Mouse (Mus musculus): ENCODE data around the gene Mlx.

Gene Mlx

DNA sequence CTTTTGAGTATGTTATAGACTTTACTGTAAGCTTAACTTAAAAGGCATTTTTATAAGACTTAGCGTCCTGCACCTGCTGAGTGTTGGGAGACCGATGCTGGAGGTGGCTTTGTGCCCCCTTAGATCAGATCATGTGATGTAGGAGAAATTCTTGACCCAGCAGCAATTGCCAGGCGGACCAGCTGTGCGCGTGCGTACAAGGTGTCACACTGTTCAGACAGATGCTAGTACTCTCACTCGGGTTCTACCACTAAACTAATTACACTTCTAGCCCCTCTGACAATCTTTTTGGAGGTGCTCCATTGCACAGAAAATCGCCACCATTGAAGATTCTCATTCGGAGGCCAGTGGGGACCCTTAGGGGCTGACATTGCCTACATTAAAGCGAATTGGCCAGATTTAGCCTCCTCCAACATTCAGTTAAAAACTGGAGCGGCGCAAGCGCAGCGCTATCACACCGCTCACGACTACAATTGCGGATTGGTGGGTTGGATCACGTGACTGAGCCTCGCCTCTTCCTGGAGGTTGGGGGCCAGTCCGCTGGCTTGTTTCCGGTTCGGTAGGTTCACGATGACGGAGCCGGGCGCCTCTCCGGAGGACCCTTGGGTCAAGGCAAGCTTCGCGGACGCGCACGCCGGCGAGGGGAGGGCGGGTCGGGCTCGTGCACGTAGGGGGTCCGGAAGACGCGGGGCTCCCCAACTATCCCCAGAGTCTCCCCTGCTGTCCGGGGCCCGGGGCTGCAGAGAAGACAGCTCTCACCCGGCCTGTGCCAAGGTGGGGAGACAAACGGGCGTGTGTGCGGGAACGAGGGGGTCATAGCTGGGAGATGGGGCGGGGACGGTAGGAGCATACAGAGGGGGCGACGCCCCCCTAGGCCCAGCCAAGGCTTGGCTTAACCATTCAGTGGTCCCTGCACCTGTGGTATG is at the start of gene Mlx:
Mlx (plus strand) TSS at position 522 of the 926 bp plus-strand sequence.
- peak; percentile 87 for DNase-seq

DNA sequence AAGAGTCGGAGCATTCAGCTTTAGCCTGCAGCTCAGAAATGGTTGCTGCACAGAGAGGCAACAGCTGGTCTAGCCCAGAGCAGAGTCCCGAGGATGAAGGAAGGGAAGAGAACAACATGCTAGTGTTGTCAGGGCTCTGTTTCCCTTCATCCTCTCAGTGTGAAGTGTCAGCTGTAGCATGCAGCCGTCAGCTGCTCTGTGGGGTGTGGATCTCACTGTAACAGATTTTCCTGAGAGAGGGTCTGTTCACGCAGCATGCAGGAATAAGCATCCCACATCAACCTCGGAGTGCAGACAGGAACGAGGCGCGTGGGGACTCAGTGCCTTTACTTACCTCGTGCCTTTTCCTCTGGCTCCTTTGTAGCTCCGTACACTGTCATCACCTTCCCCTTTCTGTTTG is 49.3 kb upstream of the Mlx start:
- DNase-seq, result no peak

DNA sequence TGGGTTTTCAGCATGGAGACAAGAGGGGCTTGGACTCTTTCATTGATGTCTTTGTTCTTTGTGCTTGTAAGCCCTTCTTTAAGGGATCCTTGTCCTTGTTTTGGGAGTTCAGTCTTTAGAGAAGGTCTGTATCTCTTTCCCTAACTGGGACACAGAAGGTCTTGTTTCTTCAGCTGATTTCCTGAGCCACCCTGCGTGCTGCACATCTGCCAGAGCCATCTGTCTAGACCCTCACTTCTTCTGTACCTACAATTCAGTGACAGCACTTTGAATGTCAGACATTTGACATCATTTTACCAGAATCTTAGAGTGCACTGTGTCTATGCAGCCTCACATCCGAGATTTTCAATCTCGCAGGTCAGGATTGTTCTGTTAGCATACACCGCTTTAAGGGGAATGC is 41.3 kb upstream of the Mlx start:
- no peak for DNase-seq

DNA sequence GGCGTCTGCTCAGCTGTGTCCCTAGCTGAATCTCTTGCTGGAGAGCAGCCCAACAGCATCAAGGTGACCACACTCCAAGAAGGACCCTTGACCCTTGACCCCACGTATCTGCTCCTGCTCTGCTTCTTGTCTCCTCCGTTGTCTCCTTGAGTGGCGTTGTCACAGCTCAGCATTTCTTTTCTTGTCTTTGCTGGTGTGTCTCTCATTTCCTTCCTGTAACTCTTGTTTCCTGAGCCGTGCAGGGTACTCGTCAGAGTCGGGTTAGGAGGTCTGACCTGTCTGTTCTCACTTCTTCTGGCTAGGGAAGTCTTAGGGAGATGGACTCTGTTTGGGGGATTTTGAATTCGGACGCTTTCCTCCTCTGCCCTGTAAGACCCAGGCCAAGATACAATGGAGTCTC is 40.6 kb upstream of the Mlx start:
- DNase-seq, result no peak

DNA sequence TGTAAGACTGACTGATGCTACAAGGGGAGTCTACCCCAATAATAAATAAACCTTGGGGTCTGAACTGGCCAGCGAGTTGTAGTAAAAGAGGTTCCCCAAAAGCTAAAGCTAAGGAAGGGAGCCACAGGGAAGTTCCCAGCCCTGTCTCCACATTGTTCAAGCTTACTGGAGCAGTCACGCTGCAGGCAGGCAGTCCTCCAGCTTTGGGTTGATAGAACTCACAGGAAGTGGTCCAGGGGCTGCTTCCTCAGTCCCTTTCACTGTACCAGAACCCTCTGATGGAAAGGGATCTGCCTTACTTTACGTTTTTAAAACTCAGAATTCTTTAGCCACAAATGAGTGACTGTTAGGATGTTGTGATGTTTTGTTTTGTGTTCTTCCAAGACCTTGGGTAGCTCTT is 39.6 kb upstream of the Mlx start:
- no peak for DNase-seq

DNA sequence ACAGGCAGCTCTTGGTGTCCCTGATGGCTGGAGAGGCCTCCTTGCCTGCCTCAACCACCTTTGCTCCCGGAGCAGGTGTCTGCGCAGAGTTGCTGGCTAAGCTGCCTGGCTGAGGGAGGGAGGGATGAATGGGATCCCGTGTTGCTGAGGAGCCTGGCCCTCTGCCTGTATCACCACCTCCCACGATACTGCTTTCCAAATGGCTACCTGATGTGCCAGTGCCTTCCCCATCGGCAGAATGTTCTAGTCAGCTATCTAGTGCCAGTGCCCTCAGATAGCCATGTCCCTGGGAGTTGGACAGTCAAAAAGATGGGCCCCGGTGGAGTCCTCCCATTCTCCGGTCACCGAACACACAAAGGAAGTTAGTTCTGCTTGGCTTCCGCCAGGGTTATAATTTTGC is 36.7 kb upstream of the Mlx start:
- peak; percentile 68 for DNase-seq

DNA sequence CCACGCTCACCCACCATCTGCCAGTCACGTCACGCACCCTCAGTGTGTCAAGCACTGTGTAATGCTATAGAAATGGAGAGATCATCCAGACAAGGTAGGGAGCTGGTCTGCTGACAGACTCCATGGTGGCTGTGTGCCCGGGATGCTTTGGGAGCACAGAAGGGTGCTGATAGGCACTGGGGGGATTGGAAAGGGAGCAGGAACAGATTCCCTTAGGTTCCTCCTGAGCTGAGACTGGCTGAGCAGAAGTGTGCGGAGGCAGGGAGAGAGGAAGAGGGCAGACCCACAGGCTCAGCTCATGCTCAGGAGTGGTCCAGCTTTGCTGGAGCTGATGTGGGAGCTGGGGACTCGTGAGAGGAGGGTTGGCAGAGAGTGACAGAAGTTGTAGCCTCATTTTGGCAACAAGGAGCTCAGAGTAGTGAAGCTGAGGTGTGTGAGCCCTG is 36.0 kb upstream of the Mlx start:
- no peak for DNase-seq

DNA sequence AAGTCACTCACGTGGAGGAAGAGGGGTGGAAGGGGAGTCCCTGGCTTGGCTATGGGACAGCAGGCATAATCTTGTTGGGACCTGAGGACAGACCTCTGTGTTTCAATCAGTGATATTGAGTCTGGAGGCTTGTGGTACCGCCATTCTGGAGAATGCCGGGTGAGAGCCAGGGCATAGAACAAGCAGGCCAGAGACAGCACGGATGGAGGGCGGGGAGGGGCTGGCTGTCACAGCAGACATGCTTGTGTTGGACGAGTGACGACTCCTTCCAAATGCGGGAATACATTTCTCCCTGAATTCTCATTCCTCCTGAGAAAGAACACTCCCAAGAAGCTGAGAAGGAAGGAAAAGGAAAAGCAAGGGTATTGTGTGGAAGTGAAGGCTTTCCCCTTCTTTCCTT is 35.5 kb upstream of the Mlx start:
- DNase-seq, result no peak

DNA sequence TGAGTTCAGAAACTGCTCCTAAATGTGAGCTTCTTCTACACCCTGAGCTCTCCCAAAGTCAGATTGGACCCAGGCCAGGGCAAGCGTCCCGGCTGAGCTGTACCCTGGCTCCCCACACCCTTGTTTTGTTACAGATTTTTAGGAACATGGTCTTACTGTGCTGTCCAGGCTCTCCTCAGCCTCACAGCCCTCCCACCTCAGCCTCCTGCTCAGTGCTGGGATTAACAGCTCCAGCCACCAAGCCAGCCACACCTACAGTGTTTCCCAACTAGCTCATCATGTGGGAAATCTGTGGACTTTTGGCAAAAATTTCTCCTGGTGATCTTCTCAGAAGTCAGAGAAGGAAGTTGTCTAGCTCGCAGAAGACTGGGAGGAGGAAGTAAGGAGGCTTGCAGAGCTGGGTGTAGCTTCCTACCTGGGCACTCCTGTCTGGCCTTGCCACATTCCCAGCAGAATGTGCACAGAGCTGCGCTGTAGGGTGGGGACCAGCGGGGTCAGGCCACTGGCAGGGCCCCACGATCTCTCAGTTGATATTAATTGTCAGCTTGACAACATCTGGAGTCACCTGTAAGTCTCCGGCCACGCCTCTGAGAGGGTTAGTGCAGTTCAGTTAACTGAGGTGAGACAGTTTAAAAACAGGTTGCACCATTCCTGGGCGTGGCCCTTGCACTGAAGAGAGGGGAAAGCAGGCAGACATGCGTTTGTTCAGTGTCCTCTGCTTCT is 34.2 kb upstream of the Mlx start:
- DNase-seq, result no peak

DNA sequence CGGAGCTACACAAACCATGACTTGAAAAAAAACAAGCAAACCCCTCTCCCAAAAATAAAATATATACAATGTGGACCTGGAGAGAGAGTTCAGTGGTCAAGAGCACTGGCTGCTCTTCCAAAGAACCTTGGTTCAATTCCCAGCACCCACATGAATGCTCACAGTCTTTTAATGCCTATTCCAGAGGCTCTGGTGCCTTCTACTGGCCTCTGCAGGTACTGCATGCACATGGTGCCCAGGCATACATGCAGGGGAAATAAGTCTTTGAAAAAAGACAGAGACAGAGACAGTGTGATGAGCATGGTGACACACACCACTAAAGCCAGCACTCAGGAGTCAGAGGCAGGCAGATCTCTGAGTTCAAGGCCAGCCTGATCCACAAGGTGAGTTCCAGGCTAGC is 33.1 kb upstream of the Mlx start:
- DNase-seq, result no peak

DNA sequence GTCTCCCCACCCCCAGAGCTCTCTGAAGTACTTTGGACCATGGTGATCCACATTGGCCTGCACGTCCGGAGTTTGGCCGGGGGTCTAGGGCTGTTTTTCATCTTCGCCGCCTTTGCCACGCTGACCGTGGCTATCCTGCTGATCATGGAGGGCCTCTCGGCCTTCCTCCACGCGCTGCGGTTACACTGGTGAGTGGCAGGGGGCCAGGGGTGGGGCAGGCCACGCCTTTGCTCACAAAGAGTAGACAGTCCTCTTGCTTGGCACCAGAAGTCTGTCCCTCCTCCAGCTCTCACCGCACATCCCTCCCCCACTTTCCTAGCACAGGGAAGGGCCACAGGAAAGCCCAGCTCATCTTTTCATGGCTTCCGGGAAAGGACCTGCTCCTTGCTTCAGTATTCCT is 31.7 kb upstream of the Mlx start:
- DNase-seq, result no peak

DNA sequence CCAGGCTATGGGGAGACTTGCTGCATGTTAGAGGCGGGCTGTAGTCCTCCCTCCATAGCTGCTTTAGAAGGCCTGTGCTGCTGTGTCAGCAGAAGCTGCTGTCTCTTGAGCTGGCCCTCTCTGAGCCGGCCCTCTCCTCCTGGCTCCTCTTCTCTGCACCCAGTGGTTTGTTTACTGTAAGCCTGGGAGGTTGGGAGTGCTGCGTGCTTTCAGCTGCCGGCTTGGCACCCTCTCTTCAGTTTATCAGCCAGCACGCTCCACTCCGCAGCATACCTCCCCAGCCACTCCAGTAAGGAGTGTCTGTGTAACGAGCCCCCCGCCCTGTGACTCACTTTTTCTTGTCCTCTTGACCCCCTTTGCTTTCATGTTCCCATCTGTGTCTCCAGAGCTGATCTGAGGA is 30.2 kb upstream of the Mlx start:
- DNase-seq, result no peak

DNA sequence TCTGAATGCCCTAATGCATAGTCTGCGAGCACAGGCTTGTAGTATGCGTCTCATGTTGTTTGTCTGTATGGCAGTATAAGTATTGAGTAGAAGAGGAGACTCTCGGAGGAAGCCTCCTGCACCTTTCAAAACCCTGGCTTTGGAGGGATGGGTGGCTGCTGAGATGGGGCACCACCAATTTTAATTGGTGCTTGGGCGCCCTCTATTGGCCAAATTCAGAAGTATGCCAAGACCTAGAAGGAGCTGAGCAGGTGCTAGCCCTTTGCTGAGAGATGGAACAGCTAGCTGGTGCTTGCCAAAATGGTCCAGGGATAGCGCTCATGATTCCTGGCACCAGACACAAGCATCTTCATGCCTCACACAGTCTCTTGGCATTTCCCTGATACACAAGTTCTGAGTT is 29.2 kb upstream of the Mlx start:
- DNase-seq, result peak; percentile 87

DNA sequence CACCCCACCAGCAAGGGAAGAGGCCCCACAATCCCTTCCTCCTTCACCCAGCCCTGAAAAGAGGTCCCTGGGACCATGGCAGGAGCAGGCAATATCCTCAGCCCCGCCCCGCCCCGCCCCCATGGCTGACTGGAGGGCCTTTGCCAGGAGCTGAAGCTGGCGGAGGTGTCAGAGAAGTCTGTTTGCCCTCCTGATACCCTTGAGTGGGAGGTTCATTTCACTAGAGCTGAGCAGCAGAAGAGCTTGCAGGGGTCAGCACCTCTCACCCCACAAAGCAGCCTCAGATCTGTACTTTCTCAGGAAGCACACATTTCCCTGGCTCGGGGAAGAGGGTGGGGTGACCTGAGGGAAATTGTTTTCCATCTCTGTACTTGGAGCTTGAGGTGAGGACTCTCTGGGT is 28.4 kb upstream of the Mlx start:
- DNase-seq, result no peak

DNA sequence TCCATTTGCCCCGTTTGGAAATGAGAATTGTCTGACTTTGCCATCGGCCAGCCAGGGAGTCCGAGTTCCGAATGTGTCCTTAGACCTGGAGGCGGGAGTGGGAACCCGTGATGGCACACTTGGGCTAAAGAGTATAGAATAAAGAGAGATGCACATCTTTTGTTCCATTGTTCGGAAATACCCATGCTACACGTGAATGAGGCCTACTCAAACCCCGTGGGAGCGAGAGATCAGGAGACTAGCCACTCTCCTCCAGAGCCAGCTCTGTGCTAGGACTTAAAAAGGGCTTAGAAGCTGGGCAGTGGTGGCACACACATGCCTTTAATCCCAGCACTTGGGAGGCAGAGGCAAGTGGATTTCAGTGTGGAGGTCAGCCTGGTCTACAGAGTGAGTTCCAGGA is 27.6 kb upstream of the Mlx start:
- DNase-seq, result no peak

DNA sequence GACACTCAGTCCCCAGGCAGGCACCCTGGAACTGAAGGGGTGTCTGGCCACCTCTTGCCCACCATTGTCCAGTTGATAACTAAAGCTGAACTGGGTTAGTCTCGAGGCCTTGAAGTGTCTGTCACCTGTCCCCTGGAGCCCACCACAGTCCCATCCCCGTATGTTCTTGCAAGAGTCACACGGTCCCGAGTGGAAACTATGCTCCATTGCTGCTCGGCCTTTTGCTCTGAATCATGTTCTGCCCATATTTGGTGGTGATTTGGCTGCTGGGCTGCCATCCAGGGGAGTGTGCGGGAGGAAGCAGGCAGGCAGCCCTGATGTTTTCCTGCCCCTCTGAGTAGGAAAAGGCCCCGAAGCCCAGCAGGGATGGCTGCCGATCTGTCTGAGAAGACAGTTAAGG is 27.0 kb upstream of the Mlx start:
- DNase-seq, result peak; percentile 40

DNA sequence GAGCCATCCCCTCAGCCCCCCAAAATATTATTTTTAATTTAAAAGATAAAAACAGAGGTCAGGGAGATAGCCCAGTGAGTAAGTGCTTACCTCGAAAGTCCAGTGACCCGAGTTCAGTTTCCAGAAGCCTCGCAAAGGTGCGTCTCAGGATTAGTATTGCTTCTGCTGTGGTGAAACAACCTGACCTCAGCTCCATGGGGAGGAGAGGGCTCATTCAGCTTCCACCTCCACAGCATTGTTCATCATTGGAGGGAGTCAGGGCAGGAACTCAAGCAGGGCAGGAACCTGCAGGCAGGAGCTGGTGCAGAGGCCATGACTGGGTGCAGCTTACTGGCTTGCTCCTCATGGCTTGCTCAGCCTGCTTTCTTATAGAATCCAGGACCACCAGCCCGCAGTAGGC is 26.0 kb upstream of the Mlx start:
- DNase-seq, result no peak

DNA sequence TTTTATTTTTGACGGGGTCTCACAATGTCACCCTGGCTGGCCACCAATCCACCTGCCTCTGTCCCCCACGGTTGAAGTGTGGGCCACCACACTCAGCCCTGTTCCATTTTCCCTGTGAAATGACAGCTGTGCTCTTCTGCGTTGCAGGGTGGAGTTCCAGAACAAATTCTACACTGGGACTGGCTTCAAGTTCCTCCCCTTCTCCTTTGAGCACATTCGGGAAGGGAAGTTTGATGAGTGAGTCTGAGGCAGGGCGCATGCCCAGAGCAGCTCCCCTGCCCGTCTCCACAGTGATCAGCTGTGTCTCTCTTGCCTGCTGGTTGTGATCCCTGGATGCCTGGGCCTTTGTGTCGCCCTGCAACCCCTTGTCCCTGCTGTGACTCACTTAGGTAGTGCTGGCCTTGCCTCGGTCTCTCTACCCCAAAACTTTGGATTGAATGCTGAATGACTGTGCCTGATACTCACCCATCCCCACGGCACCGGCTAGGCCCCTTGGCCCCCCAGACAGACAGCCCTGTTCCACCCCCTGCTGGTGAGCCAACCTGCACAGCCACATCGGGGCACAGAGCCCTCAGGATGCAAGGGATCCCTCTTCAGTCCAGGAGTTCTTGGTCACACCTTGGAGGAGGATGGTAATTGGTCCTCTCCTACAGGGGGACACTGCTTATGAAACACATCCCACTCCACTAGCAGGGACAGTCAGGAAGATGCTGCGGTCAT is 24.8 kb upstream of the Mlx start:
- DNase-seq, result no peak

DNA sequence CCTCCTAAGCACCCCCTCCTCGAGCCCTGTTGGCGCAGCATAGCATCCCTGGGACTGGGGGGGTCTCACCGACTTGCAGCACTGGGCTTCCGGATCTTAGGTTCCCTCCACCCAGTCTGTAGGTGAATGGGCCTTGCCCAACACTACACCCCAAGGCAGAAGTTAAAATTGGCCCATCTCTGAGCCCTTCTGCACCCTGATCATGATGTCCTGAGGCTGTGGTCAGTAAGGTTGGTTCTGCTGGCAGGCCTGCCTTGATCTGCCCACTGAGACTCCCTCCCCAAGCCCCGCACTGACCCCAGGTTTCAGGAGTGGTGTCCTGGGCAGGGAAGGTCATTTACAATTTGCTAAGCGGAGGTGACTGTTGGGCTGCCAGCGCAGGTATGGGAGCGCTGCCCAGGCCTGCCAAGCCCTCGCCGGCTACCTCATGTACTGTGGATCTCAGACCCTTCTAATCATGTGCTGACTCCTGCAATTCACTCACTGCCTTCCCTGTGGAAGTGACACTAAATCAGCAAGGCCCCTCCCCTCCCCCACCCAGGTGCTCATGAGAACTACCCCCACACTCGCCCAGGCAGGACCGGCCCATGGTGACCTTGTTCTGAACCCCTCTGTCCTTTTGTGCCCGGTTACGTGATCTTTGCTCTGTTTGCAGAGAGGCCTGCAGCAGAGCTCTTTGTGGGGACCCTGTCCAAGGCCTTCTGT is 24.0 kb upstream of the Mlx start:
- no peak for DNase-seq

DNA sequence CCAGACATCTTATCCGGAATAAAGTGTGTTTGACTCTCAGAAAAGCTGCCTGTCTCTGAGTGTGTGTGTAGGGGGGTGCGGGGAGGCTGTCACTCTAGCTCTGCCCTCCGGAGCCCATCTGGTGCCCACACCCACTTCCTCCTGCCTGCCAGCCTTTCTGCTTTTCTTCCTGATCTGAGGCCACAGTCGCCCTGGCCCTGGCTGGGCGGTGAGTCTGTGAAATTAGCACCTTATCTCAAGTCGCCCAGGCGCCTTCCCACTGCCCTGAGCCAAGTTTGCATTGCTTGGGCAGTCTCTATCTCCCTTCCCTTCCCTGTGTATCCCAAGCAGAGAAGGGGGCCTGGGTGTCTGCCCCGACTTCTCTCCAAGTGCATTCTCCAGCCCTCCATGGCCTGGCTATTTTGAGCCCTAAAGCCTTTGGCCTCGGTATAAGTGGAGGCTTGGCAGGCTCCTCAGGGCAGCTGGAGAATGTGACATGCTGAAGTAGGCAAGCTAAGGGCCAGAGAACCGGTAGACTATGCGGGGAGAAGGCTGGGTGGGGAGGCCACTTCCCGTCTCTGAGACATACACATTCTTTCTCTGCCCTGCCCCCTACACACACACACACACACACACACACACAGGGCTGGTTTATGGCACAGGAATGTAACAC is 23.3 kb upstream of the Mlx start:
- DNase-seq, result peak; percentile 54

DNA sequence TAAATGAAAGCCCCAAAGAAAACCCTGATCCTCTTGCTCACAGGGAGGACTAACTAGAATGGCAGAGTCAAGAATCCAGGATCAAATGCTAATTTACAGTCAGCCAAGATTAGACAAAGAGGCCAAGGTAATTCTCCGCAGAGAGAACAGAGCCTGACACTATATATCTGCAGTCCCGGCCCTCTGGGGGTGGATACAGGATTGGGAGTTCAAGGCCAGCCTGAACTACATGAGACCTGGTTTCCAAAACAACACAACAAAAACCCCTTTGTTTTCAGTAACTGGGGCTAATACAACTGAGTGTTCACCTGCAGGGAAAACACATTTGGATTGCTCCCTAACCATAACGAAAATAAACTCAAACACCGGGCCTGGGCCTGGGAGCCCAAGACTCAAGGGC is 22.6 kb upstream of the Mlx start:
- no peak for DNase-seq

DNA sequence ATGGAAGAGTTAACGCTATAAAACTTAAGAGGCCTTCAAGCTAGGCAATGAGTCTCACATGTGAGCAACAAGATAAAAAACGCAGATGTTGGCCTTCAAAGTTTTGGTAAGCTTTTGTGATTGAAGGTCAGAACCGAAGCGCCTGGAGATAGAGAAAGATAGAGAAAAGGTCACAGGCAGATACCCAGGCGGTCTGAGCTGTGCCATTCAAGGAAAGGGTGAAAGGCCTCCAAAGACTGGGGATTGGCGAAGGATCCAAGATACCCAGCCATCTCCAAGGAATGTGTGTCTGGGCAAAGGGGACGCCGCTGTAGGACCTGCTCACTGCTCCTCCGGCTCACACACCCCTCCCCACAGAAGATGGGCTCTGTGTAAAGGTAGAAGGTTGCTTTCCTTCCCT is 22.1 kb upstream of the Mlx start:
- no peak for DNase-seq
